Mouse (Mus musculus) limb, embryonic 15.5 days (tissue): ENCODE results near the gene Wdr83. TPM values are rescaled to one million over a fixed set of nuclear protein-coding genes. Genes with fewer than 3 reads are reported as not detected.

Source experiments
- ATAC-seq: fragments of 200-750 bp; cut with Nextera tagmentation; 2 replicates; pipeline ENCODE4 v1.8.0; 2017; ENCODE audit warnings: low read depth, moderate TSS enrichment; ENCODE audit not compliant: insufficient number of reproducible peaks, low FRiP score, low TSS enrichment
- H3K27ac ChIP-seq: fragments of 300-500 bp; sonication (generic); 2 replicates; pipeline ENCODE4 v1.5.1; 2015; ENCODE audit warnings: moderate library complexity, mild to moderate bottlenecking, inconsistent platforms
- H3K27me3 ChIP-seq: fragments of 300-500 bp; sonication (generic); 2 replicates; pipeline ENCODE4 v1.6.1; 2015; ENCODE audit warnings: inconsistent platforms
- H3K36me3 ChIP-seq: fragments of 300-500 bp; sonication (generic); 2 replicates; pipeline ENCODE4 v1.6.1; 2015; ENCODE audit warnings: inconsistent platforms
- H3K4me1 ChIP-seq: fragments of 300-500 bp; sonication (generic); 2 replicates; pipeline ENCODE4 v1.6.1; 2015; ENCODE audit warnings: inconsistent platforms
- H3K4me2 ChIP-seq: fragments of 300-500 bp; sonication (generic); 2 replicates; pipeline ENCODE4 v1.6.1; 2015; ENCODE audit warnings: mild to moderate bottlenecking, inconsistent platforms
- H3K4me3 ChIP-seq: fragments of 300-500 bp; sonication (generic); 2 replicates; pipeline ENCODE4 v1.5.1; 2015; ENCODE audit warnings: mild to moderate bottlenecking, inconsistent platforms
- H3K9ac ChIP-seq: fragments of 300-500 bp; sonication (generic); 2 replicates; pipeline ENCODE4 v1.6.1; 2015; ENCODE audit warnings: inconsistent platforms
- H3K9me3 ChIP-seq: fragments of 300-500 bp; sonication (generic); 2 replicates; pipeline ENCODE4 v1.6.1; 2016; ENCODE audit warnings: inconsistent platforms
- WGBS: fragments of 180-500 bp; shearing (Covaris S2); methylation state at CpG from one replicate; pipeline ENCODE4 v1.1.7; 2015; 5-methylcytosine and 5-hydroxymethylcytosine counted together
- microRNA-seq: library from miRNA; unstranded; fragments of <30 nt; microRNA quantifications from one replicate; pipeline ENCODE4, GENCODE M21; 2016
- polyA plus RNA-seq: library from polyadenylated mRNA; unstranded; fragments of >200 nt; fragmentation: Nextera tagmentation; extraction: Ambion mirVana; gene quantifications from 2 replicates; pipeline ENCODE4 v1.2.1, GENCODE M21; 2015

The Wdr83 gene
- polyA plus RNA-seq, 1 experiment from 2014 or later = 40.5 TPM

- Histone ChIP-seq H3K4me2 (peak overlapping the region; percentile 88; the same call in 1 of the 2 replicates), H3K4me3 (no peak overlapping the region), H3K27ac (no peak overlapping the region), H3K36me3 (peaks cover 47% of the 10 kb centered on the region), H3K4me1 (peaks cover 39% of the 10 kb centered on the region), H3K9ac (no peak overlapping the region), H3K9me3 (no peaks in the 10 kb centered on the region), H3K27me3 (no peaks in the 10 kb centered on the region)
- no peak for ATAC-seq
- WGBS = 86% methylated on average over 14 of the region's 14 CpGs
Observed at GRCm38 (mm10) chr8:85029271-85029670, 51.8 kb downstream of the Wdr83 start.

GRCm38 (mm10) chr8:85027922-85028321 is 53.2 kb downstream of the Wdr83 start:
- no peak for ATAC-seq
- Histone ChIP-seq H3K27ac (peak overlapping the region; percentile 92; the same call in 1 of the 2 replicates), H3K36me3 (peaks cover 50% of the 10 kb centered on the region), H3K9ac (peak overlapping the region; percentile 97; the same call in 1 of the 2 replicates), H3K27me3 (no peaks in the 10 kb centered on the region), H3K4me2 (peak overlapping the region; percentile 88), H3K9me3 (no peaks in the 10 kb centered on the region), H3K4me3 (peak overlapping the region; percentile 84), H3K4me1 (peaks cover 38% of the 10 kb centered on the region)
- WGBS = 27% methylated on average over 2 of the region's 2 CpGs

GRCm38 (mm10) chr8:85027516-85027855 is 53.6 kb downstream of the Wdr83 start:
- H3K4me2 ChIP-seq = peak overlapping the region; percentile 88
- no peaks in the 10 kb centered on the region for H3K27me3 ChIP-seq
- peaks cover 38% of the 10 kb centered on the region for H3K4me1 ChIP-seq
- WGBS = 1% methylated on average over 13 of the region's 13 CpGs
- no peaks in the 10 kb centered on the region for H3K9me3 ChIP-seq
- ATAC-seq = no peak
- H3K4me3 ChIP-seq = peak overlapping the region; percentile 84
- H3K36me3 ChIP-seq = peaks cover 50% of the 10 kb centered on the region
- peak overlapping the region; percentile 97 for H3K9ac ChIP-seq
- H3K27ac ChIP-seq = peak overlapping the region; percentile 92

- H3K4me3 ChIP-seq = peak within 1 kb of the TSS; percentile 84
- peak within 1 kb of the TSS; percentile 88 for H3K4me2 ChIP-seq
- H3K27me3 ChIP-seq = no peaks in the 10 kb centered on the region
- under 1% methylated on average over 62 of the region's 75 CpGs for WGBS
- no peaks in the 10 kb centered on the region for H3K9me3 ChIP-seq
- H3K27ac ChIP-seq = peak within 1 kb of the TSS; percentile 92
- peaks cover 50% of the 10 kb centered on the region for H3K36me3 ChIP-seq
- ATAC-seq = peak; percentile 79
- peaks cover 38% of the 10 kb centered on the region for H3K4me1 ChIP-seq
- peak within 1 kb of the TSS; percentile 97 for H3K9ac ChIP-seq
Observed at GRCm38 (mm10) chr8:85026670-85027515, 54.2 kb downstream of the Wdr83 start, which contains the start of gene Trir. Gene Trir (plus strand): TSS chr8:85026823.

GRCm38 (mm10) chr8:85025098-85025932 is 55.8 kb downstream of the Wdr83 start, which contains the start of gene Asna1:
Gene Asna1 (minus strand): TSS chr8:85025281.
- Histone ChIP-seq H3K4me1 (peaks cover 38% of the 10 kb centered on the region), H3K4me3 (peak within 1 kb of the TSS; percentile 84), H3K36me3 (peaks cover 51% of the 10 kb centered on the region), H3K27me3 (no peaks in the 10 kb centered on the region), H3K9me3 (no peaks in the 10 kb centered on the region), H3K4me2 (peak within 1 kb of the TSS; percentile 88), H3K27ac (peak within 1 kb of the TSS; percentile 92), H3K9ac (peak within 1 kb of the TSS; percentile 71)
- WGBS = 4% methylated on average over 30 of the region's 30 CpGs
- ATAC-seq = peak; percentile 87

Small RNAs within 50 kb of the gene (microRNA-seq; reads per million reads assigned to microRNA genes)
- gene Gm23388 (2.0 reads per million, percentile 1 among the genes with 10 or more reads in this experiment), gene Mir7070 (not detected)

Other genes starting within 250 kb of the Wdr83 start
- 44.7 and 45.6 TPM in 2 replicates for gene Gadd45gip1, start 249.8 kb downstream of the Wdr83 start, polyA plus RNA-seq
- gene Rad23a, start 240.6 kb downstream of the Wdr83 start, polyA plus RNA-seq = 102 and 122 TPM in 2 replicates
- gene Calr, start 234.4 kb downstream of the Wdr83 start, polyA plus RNA-seq = 1,060 and 1,089 TPM in 2 replicates
- gene Farsa, start 224.3 kb downstream of the Wdr83 start, polyA plus RNA-seq = 94.4 and 98.2 TPM in 2 replicates
- 58.0 and 70.0 TPM in 2 replicates for gene Syce2, start 209.2 kb downstream of the Wdr83 start, polyA plus RNA-seq
- 31.1 and 34.3 TPM in 2 replicates for gene Gcdh, start 187.4 kb downstream of the Wdr83 start, polyA plus RNA-seq
- gene Klf1, start 179.4 kb downstream of the Wdr83 start, polyA plus RNA-seq = 1.4 and 2.5 TPM in 2 replicates
- gene Dnase2a, start 172.7 kb downstream of the Wdr83 start, polyA plus RNA-seq = 19.2 and 22.1 TPM in 2 replicates
- 0.34 and 0.35 TPM in 2 replicates for gene Mast1, start 143.9 kb downstream of the Wdr83 start, polyA plus RNA-seq
- 0.19 and 0.24 TPM in 2 replicates for gene Rtbdn, start 134.3 kb downstream of the Wdr83 start, polyA plus RNA-seq
- gene Gm49661, start 111.9 kb downstream of the Wdr83 start, polyA plus RNA-seq = not detected in 2 replicates
- 635 and 681 TPM in 2 replicates for gene Prdx2, start 111.7 kb downstream of the Wdr83 start, polyA plus RNA-seq
- 95.2 and 95.6 TPM in 2 replicates for gene Rnaseh2a, start 111.5 kb downstream of the Wdr83 start, polyA plus RNA-seq
- gene Junb, start 102.6 kb downstream of the Wdr83 start, polyA plus RNA-seq = 30.4 and 42.5 TPM in 2 replicates
- 26.9 and 28.8 TPM in 2 replicates for gene Hook2, start 90.7 kb downstream of the Wdr83 start, polyA plus RNA-seq
- 0.12 TPM in 2 replicates for gene Best2, start 66.8 kb downstream of the Wdr83 start, polyA plus RNA-seq
- 113 and 117 TPM in 2 replicates for gene Asna1, start 56.0 kb downstream of the Wdr83 start, polyA plus RNA-seq
- 86.7 and 102 TPM in 2 replicates for gene Trir, start 54.5 kb downstream of the Wdr83 start, polyA plus RNA-seq
- gene Tnpo2, start 44.4 kb downstream of the Wdr83 start, polyA plus RNA-seq = 32.7 and 33.7 TPM in 2 replicates
- gene Fbxw9, start 21.3 kb downstream of the Wdr83 start, polyA plus RNA-seq = 30.1 and 32.3 TPM in 2 replicates
- gene Gm5741, start 13.3 kb downstream of the Wdr83 start, polyA plus RNA-seq = not detected in 2 replicates
- 41.5 and 48.9 TPM in 2 replicates for gene Dhps, start 9.5 kb downstream of the Wdr83 start, polyA plus RNA-seq
- 106 and 111 TPM in 2 replicates for gene Wdr83os, start 566 bp downstream of the Wdr83 start, polyA plus RNA-seq
- gene Man2b1, start 2.0 kb upstream of the Wdr83 start, polyA plus RNA-seq = 39.8 and 42.1 TPM in 2 replicates
- 2.2 and 2.5 TPM in 2 replicates for gene Zfp791, start 41.8 kb upstream of the Wdr83 start, polyA plus RNA-seq
- gene Cks1brt, start 70.6 kb upstream of the Wdr83 start, polyA plus RNA-seq = not detected in 2 replicates
- not detected in 2 replicates for gene Olfr371, start 144.7 kb upstream of the Wdr83 start, polyA plus RNA-seq
- gene Orc6, start 218.3 kb upstream of the Wdr83 start, polyA plus RNA-seq = 82.2 and 83.7 TPM in 2 replicates
- 135 and 136 TPM in 2 replicates for gene Vps35, start 218.5 kb upstream of the Wdr83 start, polyA plus RNA-seq